Mouse (Mus musculus): Measurements from ENCODE around the gene Uba2. TPM values are rescaled to one million over a fixed set of nuclear protein-coding genes. Genes with fewer than 3 reads are reported as not detected.

Gene Uba2
- polyA plus RNA-seq (2021; fragmentation: Nextera tagmentation), result 90.1 and 97.0 TPM in 2 replicates
- long read RNA-seq, experiment 1, transcript Uba2-209 (1 exons, 1,373 nt), result minor isoform, 5 of 234 reads
- long read RNA-seq, experiment 1, transcript Uba2-201 (17 exons, 2,579 nt), result major isoform, 187 of 234 reads
- long read RNA-seq, experiment 1, partial matches to known transcripts, result 19 of 234 reads
- long read RNA-seq, experiment 1, other reads (novel, unspliced or antisense), result 19 of 234 reads
- long read RNA-seq, experiment 2, transcript Uba2-201 (17 exons, 2,579 nt), result major isoform, 770 of 846 reads
- long read RNA-seq, experiment 2, partial matches to known transcripts, result 24 of 846 reads
- long read RNA-seq, experiment 2, other reads (novel, unspliced or antisense), result 51 of 846 reads

DNA sequence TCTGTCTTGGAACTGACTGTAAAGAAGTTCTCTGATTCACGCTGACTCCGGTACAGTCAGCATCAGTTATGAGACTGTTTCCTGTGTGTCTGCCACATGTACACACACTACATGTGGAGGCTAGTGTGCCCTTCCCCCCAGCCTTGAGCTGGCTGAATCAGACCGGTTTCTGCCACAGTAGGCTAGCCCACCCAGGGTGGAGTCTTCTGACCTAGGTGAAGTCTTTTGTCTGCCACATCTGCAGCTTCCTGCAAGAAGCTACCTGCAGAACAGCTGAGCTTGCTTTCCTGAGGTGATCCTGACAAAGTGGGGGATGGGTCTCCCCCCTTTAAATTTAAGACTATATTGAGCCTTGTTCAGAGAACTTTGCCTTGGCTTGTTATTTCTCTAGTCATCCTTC lies at the start of gene Uba2:
Gene Uba2 (minus strand): TSS at position 146 of the 400 bp plus-strand sequence.

DNA sequence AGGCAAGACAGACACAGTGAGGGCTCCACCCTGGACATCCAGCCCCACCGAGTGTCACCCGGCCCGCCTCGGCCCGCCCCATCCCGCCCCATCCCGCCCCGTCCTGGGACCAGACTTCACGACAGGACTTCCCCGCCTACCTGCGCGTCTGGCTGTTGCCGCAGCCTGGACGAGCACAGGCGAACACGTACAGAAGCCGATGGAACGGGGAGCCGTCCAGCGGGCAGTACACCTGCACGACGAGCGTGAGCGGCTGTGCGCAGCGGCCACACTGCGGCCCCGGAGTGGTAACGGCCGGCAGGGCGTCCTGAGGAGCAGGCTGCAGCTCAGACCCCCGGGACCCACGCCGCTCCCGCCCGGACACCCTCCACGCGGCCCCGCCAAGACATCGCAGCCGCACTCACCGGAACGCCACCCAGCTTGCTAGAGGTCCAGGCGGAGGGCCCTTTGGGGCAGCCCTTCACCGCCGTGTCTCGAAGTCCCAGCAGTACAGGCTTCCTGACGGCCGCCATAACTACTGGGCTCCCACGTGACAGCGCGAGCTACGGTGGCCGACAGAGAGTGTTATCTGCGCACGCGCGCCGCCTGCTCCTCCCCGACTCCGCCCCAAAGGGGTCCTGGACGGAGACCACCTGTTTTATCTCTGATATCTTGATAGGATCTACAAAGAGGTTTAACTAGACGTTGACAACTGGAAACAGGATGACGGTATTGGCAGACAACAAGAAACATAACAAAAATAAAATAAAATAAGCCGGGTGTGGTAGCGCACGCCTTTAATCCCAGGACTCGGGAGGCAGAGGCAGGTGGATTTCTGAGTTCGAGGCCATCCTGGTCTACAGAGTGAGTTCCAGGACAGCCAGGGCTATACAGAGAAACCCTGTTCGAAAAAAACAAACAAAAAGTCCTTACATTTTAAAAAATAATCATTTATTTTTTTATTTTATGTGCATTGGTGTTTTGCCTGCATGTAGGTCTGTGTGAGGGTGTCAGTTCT lies 27.0 kb upstream of the Uba2 start, which contains the start of gene Pdcd2l:
Gene Pdcd2l (minus strand): TSS at position 530 of the 997 bp plus-strand sequence.

DNA sequence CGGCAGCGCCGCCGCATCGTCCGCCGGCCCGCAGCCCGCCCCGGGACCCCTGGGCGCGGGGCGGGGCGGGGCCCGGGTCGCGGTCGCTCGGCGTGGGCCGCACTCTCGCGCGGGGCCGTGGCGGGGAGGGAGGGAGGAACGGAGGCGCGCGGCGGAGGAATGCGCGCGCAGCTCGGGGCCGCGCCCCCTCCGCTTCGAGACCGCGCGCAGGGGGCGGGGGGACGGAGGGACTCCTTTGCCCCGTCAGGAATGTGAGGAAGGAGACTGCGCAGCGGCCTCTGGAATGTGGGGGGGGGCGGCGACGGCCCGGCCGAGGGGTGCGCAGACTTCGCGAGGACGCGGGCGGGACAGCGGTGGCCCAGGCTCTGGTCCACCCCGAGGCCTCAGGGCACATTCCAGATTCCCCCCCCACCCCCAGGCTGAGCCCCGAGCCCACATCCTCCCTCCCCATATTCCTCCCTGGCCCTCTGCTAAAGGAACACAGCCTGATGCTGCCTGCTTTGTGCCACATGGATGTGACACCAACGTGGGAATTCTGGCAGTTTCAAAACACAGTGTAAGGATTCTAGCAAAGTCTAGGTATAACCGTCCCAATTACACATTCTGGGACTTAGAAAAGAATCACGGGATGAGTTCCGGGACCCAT lies 36.2 kb downstream of the Uba2 start, which contains the start of gene Wtip:
Gene Wtip (minus strand): TSS at position 152 of the 646 bp plus-strand sequence.

DNA sequence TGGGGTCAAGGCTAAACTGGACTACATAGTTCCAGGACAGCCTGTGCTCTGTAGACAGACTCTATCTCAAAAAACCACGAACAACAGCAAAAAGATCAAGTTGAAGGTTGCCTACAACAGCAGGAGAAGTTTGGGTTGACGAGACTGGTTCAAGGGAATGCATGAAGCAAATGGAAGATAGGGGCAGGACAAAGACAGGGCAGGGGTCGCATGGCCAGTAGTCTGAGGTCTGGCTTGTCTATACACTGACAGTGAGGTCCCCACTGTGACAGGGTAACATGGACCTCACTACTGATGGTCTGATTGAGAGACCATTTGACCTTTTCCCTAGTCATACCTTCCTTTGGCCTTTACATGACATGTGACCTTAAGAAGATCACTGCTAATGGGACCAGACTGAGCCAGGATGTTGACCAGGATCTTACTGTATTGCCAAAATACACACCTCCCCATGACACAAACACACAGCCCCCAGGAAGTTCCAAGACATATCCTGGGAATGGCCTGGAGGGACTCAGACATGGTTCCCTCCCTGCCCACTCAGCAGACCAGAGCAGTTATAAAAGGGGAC lies 74.4 kb downstream of the Uba2 start, which contains the start of gene Scgb1b30:
Gene Scgb1b30 (plus strand): TSS at position 521 of the 571 bp plus-strand sequence.

Other genes with a start within 250 kb of the Uba2 start
- not detected in 2 replicates for gene Scgb2b26, start 224.6 kb downstream of the Uba2 start, polyA plus RNA-seq (2021; fragmentation: Nextera tagmentation)
- not detected in 2 replicates for gene Scgb2b27, start 155.7 kb downstream of the Uba2 start, polyA plus RNA-seq (2021; fragmentation: Nextera tagmentation)
- not detected in 2 replicates for gene Scgb1b27, start 148.1 kb downstream of the Uba2 start, polyA plus RNA-seq (2021; fragmentation: Nextera tagmentation)
- gene Scgb1b30, start 74.2 kb downstream of the Uba2 start, polyA plus RNA-seq (2021; fragmentation: Nextera tagmentation), result not detected in 2 replicates
- 0.43 and 0.93 TPM in 2 replicates for gene Wtip, start 36.3 kb downstream of the Uba2 start, polyA plus RNA-seq (2021; fragmentation: Nextera tagmentation)
- gene Pdcd2l, start 27.1 kb upstream of the Uba2 start, polyA plus RNA-seq (2021; fragmentation: Nextera tagmentation), result 34.4 and 35.4 TPM in 2 replicates
- gene Gpi1, start 60.7 kb upstream of the Uba2 start, polyA plus RNA-seq (2021; fragmentation: Nextera tagmentation), result 664 and 694 TPM in 2 replicates
- not detected in 2 replicates for gene Gm6096, start 81.4 kb upstream of the Uba2 start, polyA plus RNA-seq (2021; fragmentation: Nextera tagmentation)
- gene 4931406P16Rik, start 144.0 kb upstream of the Uba2 start, polyA plus RNA-seq (2021; fragmentation: Nextera tagmentation), result 8.7 and 9.5 TPM in 2 replicates
- 10.7 and 12.2 TPM in 2 replicates for gene Lsm14a, start 223.7 kb upstream of the Uba2 start, polyA plus RNA-seq (2021; fragmentation: Nextera tagmentation)